Mouse (Mus musculus) ovary, adult 18-20 months (tissue): ENCODE measurements around the gene Clrn2.

Experiments
- DNase-seq: peaks from one replicate; pipeline ENCODE4 v3.0.0; 2022; ENCODE audit warnings: low spot score, mixed read lengths

Gene Clrn2

DNA sequence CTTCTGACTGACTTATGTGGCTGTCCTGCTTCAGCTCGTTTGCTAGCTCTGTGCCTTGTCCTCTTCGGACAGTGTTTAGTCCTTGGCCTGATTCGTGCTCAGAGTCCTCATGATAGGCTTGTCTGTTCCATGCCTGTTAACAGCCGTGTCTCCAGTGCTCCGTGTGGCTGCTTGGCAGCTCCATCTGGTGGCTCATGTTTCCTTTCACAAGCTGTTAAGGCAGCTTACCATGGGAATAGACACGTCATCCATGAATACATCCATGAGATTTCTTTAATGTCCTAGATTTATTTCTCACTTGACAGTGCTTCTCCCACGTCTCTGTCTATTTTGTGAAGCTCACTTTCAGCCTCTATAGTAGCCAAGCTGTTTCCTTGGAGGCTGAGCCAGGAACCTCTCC is 56.5 kb downstream of the Clrn2 start:
- DNase-seq: no peak

DNA sequence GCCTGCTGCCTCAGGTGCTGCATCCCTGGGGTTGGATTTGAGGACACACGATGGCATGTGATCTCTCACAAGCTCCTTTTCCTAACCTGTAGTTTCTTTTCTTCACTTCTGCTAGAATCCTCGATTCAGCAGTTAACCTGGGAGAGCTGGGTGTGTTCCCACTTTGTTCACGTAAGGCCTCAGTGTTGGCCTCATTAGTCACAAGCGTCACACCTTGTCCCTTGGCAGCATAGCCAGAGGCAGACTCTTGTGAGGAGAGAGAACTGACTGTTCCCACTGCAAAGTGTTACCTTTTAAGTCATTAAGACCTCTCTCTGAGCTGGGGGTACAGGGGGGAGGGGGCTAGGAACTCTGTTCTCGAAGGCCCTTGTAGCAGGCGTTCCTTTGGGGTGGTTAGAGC is 59.4 kb downstream of the Clrn2 start:
- DNase-seq: no peak

DNA sequence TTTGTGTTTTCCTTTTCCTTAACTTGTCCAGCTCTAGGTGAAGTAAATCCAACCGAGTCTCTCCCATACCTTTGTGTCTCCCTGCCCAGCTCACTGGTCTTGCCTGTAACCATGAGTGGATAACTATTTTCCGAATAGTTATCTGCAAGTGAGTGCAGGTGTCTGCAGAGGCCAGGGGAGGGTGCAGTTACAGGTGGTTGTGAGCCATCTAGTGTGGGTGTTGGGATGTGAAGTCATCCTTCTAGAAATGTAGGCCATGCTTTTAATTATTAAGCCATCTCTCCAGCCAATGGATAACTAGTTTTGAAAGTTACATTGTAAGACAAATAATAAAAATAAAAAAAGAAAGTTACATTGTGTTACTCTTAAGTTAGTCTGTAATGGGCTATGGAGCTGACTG is 60.0 kb downstream of the Clrn2 start:
- DNase-seq: no peak
